Mouse (Mus musculus) forebrain, embryonic 12.5 days (tissue): ENCODE measurements around the gene Fzd10. TPM values are rescaled to one million over a fixed set of nuclear protein-coding genes. Genes with fewer than 3 reads are reported as not detected.

ENCODE experiments used
- ATAC-seq: fragments of 200-750 bp; cut with Nextera tagmentation; 2 replicates; pipeline ENCODE4 v1.8.0; 2017; ENCODE audit warnings: moderate TSS enrichment; ENCODE audit not compliant: low FRiP score
- H3K27ac ChIP-seq: fragments of 300-500 bp; sonication (generic); 2 replicates; pipeline ENCODE4 v1.5.1; 2016; ENCODE audit warnings: mild to moderate bottlenecking
- H3K27me3 ChIP-seq: fragments of 300-500 bp; sonication (generic); 2 replicates; pipeline ENCODE4 v1.6.1; 2016; ENCODE audit warnings: mild to moderate bottlenecking
- H3K36me3 ChIP-seq: fragments of 300-500 bp; sonication (generic); replicated peaks from 2 replicates; pipeline ENCODE4 v1.6.1; 2016; ENCODE audit warnings: mild to moderate bottlenecking
- H3K4me1 ChIP-seq: fragments of 300-500 bp; sonication (generic); 2 replicates; pipeline ENCODE4 v1.6.1; 2016
- H3K4me2 ChIP-seq: fragments of 300-500 bp; sonication (generic); 2 replicates; pipeline ENCODE4 v1.6.1; 2016; ENCODE audit warnings: mild to moderate bottlenecking, moderate library complexity
- H3K4me3 ChIP-seq: fragments of 300-500 bp; sonication (generic); replicated peaks from 2 replicates; pipeline ENCODE4 v1.5.1; 2016; ENCODE audit warnings: mild to moderate bottlenecking
- H3K9ac ChIP-seq: fragments of 300-500 bp; sonication (generic); 2 replicates; pipeline ENCODE4 v1.6.1; 2016; ENCODE audit warnings: mild to moderate bottlenecking
- H3K9me3 ChIP-seq: fragments of 300-500 bp; sonication (generic); 2 replicates; pipeline ENCODE4 v1.6.1; 2016
- WGBS: fragments of 180-500 bp; shearing (Covaris S2); methylation state at CpG from one replicate; pipeline ENCODE4 v1.1.7; 2016; 5-methylcytosine and 5-hydroxymethylcytosine counted together
- polyA plus RNA-seq: library from polyadenylated mRNA; unstranded; fragments of >200 nt; fragmentation: Nextera tagmentation; extraction: Ambion mirVana; gene quantifications from 2 replicates; pipeline ENCODE4 v1.2.1, GENCODE M21; 2016

The Fzd10 gene
- polyA plus RNA-seq, 1 experiment from 2014 or later, result 5.3 TPM

DNA sequence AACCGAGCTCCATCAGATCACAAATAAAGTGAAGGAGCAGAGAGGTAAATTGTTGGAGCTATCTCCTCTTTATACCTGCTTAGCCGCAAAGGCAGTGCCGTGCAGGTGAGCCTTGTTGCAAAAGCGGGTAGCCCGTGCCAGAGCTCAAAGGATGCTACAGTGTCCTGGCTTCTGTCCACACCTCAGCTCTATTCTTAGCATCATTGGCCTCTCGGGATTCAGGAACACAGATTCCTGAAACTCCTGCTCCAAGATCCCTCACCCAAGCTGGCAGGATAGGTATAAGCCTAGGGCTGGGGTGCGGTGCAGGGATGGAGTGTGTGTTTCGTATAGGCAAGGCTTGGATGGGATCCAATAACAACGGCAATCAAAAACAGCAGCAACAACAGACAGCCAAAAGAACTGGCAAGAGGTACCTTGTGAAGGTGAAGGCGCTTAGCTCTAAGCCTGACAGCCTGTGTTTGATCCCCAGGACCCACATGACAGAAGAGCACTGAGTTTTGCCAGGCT, 46.6 kb downstream of the Fzd10 start:
- Histone ChIP-seq H3K27me3 (peaks cover 5% of the 10 kb centered on the region; the same call in 1 of the 2 replicates), H3K9me3 (no peaks in the 10 kb centered on the region), H3K27ac (no peak overlapping the region), H3K36me3 (no peaks in the 10 kb centered on the region), H3K4me1 (0 out of 2 replicates have a peak, but pooled peaks cover 4% of the 10 kb centered on the region), H3K4me3 (no peak overlapping the region), H3K9ac (no peak overlapping the region), H3K4me2 (no peak overlapping the region)
- ATAC-seq, result no peak
- 91% methylated on average over 10 of the region's 10 CpGs for WGBS

DNA sequence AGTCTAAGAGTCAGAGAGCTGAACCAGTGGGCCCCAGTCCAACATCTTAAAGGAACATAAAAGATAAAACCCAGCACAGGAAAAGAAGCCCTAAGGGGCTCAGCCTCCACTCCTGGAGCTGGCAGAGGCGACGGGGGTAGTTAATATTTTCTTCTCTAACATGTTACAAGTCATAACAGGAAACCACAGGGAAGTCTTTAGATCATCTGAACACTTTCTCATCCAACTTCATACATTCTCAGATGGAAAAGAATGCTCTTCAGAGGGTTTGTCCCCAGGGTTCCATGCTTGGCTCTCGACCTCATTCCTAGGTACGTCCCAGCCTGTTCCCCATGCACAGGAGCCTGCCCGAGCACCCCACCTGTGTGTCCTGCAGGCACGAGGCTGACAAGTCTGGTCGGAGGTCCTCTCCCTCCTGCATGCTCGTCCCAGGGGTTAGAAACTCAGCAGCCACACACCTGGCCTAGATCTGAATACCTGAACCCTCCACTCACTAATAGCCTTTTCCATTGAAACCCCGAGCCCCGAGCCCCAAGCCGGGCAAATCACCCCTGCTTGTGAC, 48.8 kb downstream of the Fzd10 start:
- 87% methylated on average over 11 of the region's 11 CpGs for WGBS

More for the DNA sequence above, 48.8 kb downstream of the Fzd10 start:
- no peaks in the 10 kb centered on the region; the same call in 1 of the 2 replicates for H3K4me1 ChIP-seq
- H3K9me3 ChIP-seq, result no peaks in the 10 kb centered on the region
- no peak for ATAC-seq
- peaks cover 5% of the 10 kb centered on the region; the same call in 1 of the 2 replicates for H3K27me3 ChIP-seq
- H3K4me2 ChIP-seq, result no peak overlapping the region
- no peak overlapping the region for H3K9ac ChIP-seq
- H3K27ac ChIP-seq, result no peak overlapping the region
- no peaks in the 10 kb centered on the region for H3K36me3 ChIP-seq
- H3K4me3 ChIP-seq, result no peak overlapping the region

Other genes with a start within 250 kb of the Fzd10 start
- gene Tmem132d, start 167.8 kb upstream of the Fzd10 start, polyA plus RNA-seq, result 0.47 and 0.60 TPM in 2 replicates
- not detected in 2 replicates for gene Piwil1, start 101.7 kb downstream of the Fzd10 start, polyA plus RNA-seq